Mouse (Mus musculus) lung, postnatal 25 days (tissue): ENCODE data around the gene Tnfsf13b.

Experiments used
- DNase-seq: peaks from one replicate; pipeline ENCODE4 v3.0.0; 2022; ENCODE audit warnings: low spot score

Tnfsf13b gene

GRCm38 (mm10) chr8:10045743-10046142 lies 39.5 kb downstream of the Tnfsf13b start:
- no peak for DNase-seq

- no peak for DNase-seq
Measured at GRCm38 (mm10) chr8:10049162-10049561, 42.9 kb downstream of the Tnfsf13b start.

- no peak for DNase-seq
Measured at GRCm38 (mm10) chr8:10051576-10051975, 45.3 kb downstream of the Tnfsf13b start.

GRCm38 (mm10) chr8:10053571-10053990 lies 47.3 kb downstream of the Tnfsf13b start:
- DNase-seq: no peak

- no peak for DNase-seq
Measured at GRCm38 (mm10) chr8:10061001-10061400, 54.7 kb downstream of the Tnfsf13b start.

- DNase-seq: no peak
Measured at GRCm38 (mm10) chr8:10066906-10067305, 60.6 kb downstream of the Tnfsf13b start.

- DNase-seq: no peak
Measured at GRCm38 (mm10) chr8:10067775-10068174, 61.5 kb downstream of the Tnfsf13b start.

- DNase-seq: no peak
Measured at GRCm38 (mm10) chr8:10072347-10072746, 66.1 kb downstream of the Tnfsf13b start.
